Mouse (Mus musculus) liver, embryonic 16.5 days (tissue): ENCODE results near the gene Ank3. TPM values are rescaled to one million over a fixed set of nuclear protein-coding genes. Genes with fewer than 3 reads are reported as not detected.

Experiments
- ATAC-seq: fragments of 200-750 bp; cut with Nextera tagmentation; 2 replicates; pipeline ENCODE4 v1.8.0; 2017; ENCODE audit warnings: low read depth, mild to moderate bottlenecking, moderate number of reproducible peaks, moderate library complexity
- H3K27ac ChIP-seq: fragments of 300-500 bp; sonication (generic); 2 replicates; pipeline ENCODE4 v1.5.1; 2014; ENCODE audit warnings: mild to moderate bottlenecking, low read length
- H3K27me3 ChIP-seq: fragments of 300-500 bp; sonication (generic); 2 replicates; pipeline ENCODE4 v1.6.1; 2014; ENCODE audit warnings: low read depth, low read length, mixed read lengths; ENCODE audit not compliant: control insufficient read depth, insufficient read depth
- H3K36me3 ChIP-seq: fragments of 300-500 bp; sonication (generic); 2 replicates; pipeline ENCODE4 v1.6.1; 2014; ENCODE audit warnings: mild to moderate bottlenecking; ENCODE audit not compliant: control insufficient read depth, insufficient read depth
- H3K4me1 ChIP-seq: fragments of 300-500 bp; sonication (generic); 2 replicates; pipeline ENCODE4 v1.6.1; 2014; ENCODE audit warnings: low read depth, low read length, mixed read lengths; ENCODE audit not compliant: control insufficient read depth
- H3K4me2 ChIP-seq: fragments of 300-500 bp; sonication (generic); 2 replicates; pipeline ENCODE4 v1.6.1; 2014; ENCODE audit warnings: low read depth, low read length, mixed read lengths
- H3K4me3 ChIP-seq: fragments of 300-500 bp; sonication (generic); 2 replicates; pipeline ENCODE4 v1.5.1; 2014; ENCODE audit warnings: low read depth, mild to moderate bottlenecking, low read length
- H3K9ac ChIP-seq: fragments of 300-500 bp; sonication (generic); 2 replicates; pipeline ENCODE4 v1.6.1; 2014; ENCODE audit warnings: low read depth, low read length
- H3K9me3 ChIP-seq: fragments of 300-500 bp; sonication (generic); replicated peaks from 2 replicates; pipeline ENCODE4 v1.6.1; 2016; ENCODE audit warnings: low read length; ENCODE audit not compliant: control insufficient read depth
- WGBS: fragments of 180-500 bp; shearing (Covaris S2); extraction: QIAGEN DNeasy Blood & Tissue Kit; methylation state at CpG from one replicate; pipeline ENCODE4 v1.1.7; 2014; ENCODE audit not compliant: insufficient replicate concordance; 5-methylcytosine and 5-hydroxymethylcytosine counted together
- polyA plus RNA-seq: library from polyadenylated mRNA; unstranded; fragments of >200 nt; fragmentation: Nextera tagmentation; extraction: Ambion mirVana; gene quantifications from 2 replicates; pipeline ENCODE4 v1.2.1, GENCODE M21; 2015

Ank3 gene
- polyA plus RNA-seq, 1 experiment from 2014 or later = 14.0 TPM

DNA sequence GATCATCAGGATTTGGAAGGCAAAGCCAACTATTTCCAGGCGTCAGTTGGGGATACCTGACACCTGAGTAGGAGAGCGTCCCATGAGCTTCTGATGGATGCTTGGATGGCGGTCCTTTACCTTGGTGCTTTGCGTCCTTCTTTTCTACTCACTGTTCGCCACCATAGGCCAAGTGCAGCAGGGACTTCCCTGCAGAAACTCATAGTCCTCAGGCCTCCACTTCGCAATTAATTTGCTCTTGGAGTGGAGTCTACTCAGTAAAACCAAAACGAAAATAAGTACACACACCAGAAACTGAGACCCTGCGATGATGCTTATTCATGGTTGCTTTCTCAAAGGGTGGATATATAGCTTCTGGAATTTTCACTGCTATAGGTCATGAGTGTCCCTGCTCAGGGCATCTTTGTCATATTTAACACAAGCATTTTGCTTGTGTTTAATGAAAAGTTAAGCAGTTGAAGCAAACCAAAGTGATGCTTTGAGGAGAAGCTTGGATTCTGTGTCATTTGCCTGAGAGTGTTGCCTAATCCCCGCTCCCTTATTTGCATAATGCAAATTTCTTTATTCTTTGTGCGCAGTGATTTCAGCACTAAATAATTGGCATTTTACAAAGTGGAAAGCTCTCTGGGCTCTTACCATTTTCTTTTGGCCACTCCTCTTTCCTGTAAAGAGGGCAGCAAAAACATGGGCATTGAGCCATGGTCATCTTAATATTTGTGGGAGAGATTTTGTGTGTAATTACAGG, 145.5 kb downstream of the Ank3 start:
- ATAC-seq = no peak
- H3K27me3 ChIP-seq = no peaks in the 10 kb centered on the region
- H3K4me2 ChIP-seq = no peak overlapping the region
- H3K4me1 ChIP-seq = no peaks in the 10 kb centered on the region
- H3K9ac ChIP-seq = no peak overlapping the region
- WGBS = 72% methylated on average over 10 of the region's 10 CpGs
- H3K4me3 ChIP-seq = no peak overlapping the region
- no peaks in the 10 kb centered on the region for H3K9me3 ChIP-seq
- H3K36me3 ChIP-seq = no peaks in the 10 kb centered on the region
- no peak overlapping the region for H3K27ac ChIP-seq

DNA sequence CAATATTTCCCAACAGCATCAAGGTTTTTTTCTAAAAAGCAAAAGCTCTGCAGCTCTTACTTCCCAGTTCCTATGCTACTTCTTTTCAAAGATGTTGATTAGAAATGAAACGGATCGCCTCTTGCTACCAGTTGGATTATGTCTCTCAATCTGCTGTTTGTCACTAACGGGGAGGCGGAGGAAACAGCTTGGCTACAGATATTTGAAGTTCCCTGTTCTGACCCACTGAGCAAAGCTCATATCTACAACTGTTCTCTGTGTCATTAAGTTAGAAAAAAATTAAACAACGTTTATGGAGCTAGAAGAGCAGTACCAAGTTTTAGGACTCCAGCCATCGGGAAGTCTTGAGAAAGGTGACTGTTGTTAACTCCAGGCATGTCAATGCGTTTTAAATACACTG, 146.1 kb downstream of the Ank3 start:
- Histone ChIP-seq H3K27me3 (no peaks in the 10 kb centered on the region), H3K9me3 (no peaks in the 10 kb centered on the region), H3K27ac (no peak overlapping the region), H3K9ac (no peak overlapping the region), H3K36me3 (no peaks in the 10 kb centered on the region), H3K4me1 (no peaks in the 10 kb centered on the region), H3K4me2 (no peak overlapping the region), H3K4me3 (no peak overlapping the region)
- WGBS = 66% methylated on average over 7 of the region's 7 CpGs
- no peak for ATAC-seq

DNA sequence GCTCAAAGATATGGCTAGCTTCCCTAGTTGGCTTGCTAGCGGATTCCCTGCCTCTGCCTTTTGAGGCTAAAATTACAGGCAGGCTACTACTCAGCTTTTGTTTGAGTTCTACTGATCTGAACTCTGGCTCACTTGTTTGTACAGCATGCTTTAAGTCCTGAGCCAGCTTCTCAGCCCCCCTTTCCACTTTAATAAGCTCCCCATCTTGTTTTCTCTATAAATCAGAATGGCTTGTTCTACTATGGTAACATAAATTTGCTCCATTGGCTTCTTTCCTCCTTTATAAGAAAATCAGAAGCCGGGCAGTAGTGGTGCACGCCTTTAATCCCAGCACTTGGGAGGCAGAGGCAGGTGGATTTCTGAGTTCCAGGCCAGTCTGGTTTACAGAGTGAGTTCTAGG, 147.4 kb downstream of the Ank3 start:
- H3K9me3 ChIP-seq = no peaks in the 10 kb centered on the region
- 56% methylated on average over 3 of the region's 3 CpGs for WGBS
- no peak overlapping the region for H3K4me3 ChIP-seq
- H3K27me3 ChIP-seq = no peaks in the 10 kb centered on the region
- no peak overlapping the region for H3K4me2 ChIP-seq
- H3K27ac ChIP-seq = no peak overlapping the region
- ATAC-seq = no peak
- H3K9ac ChIP-seq = no peak overlapping the region
- no peaks in the 10 kb centered on the region for H3K36me3 ChIP-seq
- H3K4me1 ChIP-seq = no peaks in the 10 kb centered on the region

DNA sequence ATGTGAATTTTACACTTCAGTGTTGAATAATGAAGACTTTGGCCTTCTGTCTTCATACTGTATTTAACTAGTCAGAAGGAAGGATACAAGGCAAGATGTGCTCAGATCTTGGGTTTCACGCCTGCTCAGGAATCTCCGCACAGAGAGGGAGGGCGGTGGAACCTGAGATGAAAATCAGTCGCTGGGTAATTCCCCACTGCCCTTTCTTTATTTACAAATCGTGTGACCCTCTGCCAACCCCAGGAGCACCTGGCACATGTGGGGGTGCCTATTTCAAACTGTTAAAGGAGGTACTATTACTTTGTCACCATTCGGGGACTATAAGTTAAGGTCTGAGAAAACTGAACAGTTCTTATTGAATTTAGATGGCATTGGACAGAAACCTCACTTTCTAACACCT, 148.1 kb downstream of the Ank3 start:
- Histone ChIP-seq H3K36me3 (no peaks in the 10 kb centered on the region), H3K9ac (no peak overlapping the region), H3K4me1 (no peaks in the 10 kb centered on the region), H3K27me3 (no peaks in the 10 kb centered on the region), H3K4me3 (no peak overlapping the region), H3K4me2 (no peak overlapping the region), H3K9me3 (no peaks in the 10 kb centered on the region), H3K27ac (no peak overlapping the region)
- no peak for ATAC-seq
- 66% methylated on average over 6 of the region's 6 CpGs for WGBS

DNA sequence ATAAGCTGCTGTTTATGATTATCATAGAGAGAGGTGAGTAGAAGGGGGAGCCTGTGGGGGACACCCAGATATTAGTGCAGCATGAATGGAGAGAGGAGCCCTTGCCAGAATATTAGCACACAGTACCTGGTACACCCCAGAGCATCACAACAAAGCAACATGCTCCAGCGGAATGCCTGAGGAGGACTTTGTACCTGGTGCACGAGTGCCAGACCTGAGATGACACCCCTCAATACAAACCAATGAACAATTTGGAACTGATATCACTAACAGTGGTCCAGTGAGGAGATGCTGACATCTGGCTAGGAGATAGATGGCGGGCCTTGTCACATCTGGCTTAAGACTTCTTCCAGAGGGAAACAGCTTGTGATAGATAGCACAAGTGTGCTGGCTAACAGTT, 150.2 kb downstream of the Ank3 start:
- Histone ChIP-seq H3K9ac (no peak overlapping the region), H3K4me2 (no peak overlapping the region), H3K36me3 (no peaks in the 10 kb centered on the region), H3K9me3 (no peaks in the 10 kb centered on the region), H3K4me1 (no peaks in the 10 kb centered on the region), H3K4me3 (no peak overlapping the region), H3K27me3 (no peaks in the 10 kb centered on the region), H3K27ac (no peak overlapping the region)
- peak; percentile 41; the same call in 1 of the 2 replicates for ATAC-seq
- WGBS = 45% methylated on average over 3 of the region's 3 CpGs

DNA sequence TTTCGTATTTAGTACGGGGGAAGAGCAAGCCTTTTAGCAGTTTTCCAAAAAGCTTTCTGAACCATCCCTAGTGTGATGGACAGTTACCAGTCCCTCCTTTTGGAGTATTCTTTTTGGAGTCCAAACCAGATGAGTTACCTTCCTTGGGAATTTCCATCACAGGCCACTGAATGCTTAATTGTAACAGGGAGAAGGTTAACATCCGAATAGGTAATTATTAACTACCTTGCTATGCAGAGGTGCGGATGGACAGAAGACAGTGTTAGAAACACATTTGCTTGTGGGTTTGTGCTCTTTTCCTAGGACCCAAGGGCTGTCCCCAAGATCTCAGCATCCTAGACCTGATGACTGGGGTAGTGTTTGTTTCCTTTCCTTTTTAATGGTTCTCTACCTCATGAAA, 150.6 kb downstream of the Ank3 start:
- Histone ChIP-seq H3K36me3 (no peaks in the 10 kb centered on the region), H3K27ac (no peak overlapping the region), H3K9me3 (no peaks in the 10 kb centered on the region), H3K4me2 (no peak overlapping the region), H3K9ac (no peak overlapping the region), H3K4me3 (no peak overlapping the region), H3K27me3 (no peaks in the 10 kb centered on the region), H3K4me1 (no peaks in the 10 kb centered on the region)
- peak; percentile 37; the same call in 1 of the 2 replicates for ATAC-seq
- 60% methylated on average over 4 of the region's 4 CpGs for WGBS

DNA sequence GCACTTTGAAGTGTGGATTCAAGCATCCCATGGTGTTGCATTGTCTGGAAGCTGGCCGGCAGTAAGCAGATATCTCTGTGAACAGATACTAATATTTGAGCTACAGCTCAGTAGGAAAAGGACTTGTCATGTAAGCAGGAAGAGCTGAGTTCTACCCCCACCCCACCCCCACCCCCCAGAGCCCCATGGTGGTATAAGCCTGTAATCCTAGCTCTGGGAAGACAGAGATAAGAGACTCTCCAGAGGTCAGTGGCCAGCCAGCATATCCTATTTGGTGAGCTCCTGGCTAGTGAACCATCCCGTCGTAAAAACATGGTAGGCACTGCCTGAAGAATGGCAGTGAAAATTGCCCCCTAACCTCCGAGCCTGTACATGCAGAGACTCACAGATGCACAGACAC, 152.3 kb downstream of the Ank3 start:
- Histone ChIP-seq H3K9me3 (no peaks in the 10 kb centered on the region), H3K4me1 (no peaks in the 10 kb centered on the region), H3K9ac (no peak overlapping the region), H3K27ac (no peak overlapping the region), H3K27me3 (no peaks in the 10 kb centered on the region), H3K36me3 (no peaks in the 10 kb centered on the region), H3K4me2 (no peak overlapping the region), H3K4me3 (no peak overlapping the region)
- 37% methylated on average over 4 of the region's 4 CpGs for WGBS
- ATAC-seq = no peak

DNA sequence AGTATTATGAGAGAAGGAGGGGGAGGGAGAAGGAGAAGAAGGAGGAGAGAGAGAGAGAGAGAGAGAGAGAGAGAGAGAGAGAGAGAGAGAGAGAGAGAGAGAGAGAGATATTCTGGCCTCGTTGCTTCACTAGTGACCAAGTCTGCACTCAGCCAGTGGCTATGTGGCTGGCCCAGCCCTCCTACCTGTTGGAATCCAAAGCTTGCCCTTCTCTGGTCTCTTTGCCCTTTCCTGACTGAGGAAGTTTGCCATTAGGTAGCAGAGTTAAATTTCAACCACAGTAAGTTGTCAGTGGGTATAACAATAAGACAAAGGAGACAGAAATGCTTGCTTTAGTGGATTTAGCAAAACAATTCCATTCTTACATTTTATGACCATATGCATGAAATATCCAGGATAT, 154.5 kb downstream of the Ank3 start:
- Histone ChIP-seq H3K27me3 (no peaks in the 10 kb centered on the region), H3K9me3 (no peaks in the 10 kb centered on the region), H3K4me1 (no peaks in the 10 kb centered on the region), H3K27ac (no peak overlapping the region), H3K4me3 (no peak overlapping the region), H3K9ac (no peak overlapping the region), H3K36me3 (no peaks in the 10 kb centered on the region), H3K4me2 (no peak overlapping the region)
- ATAC-seq = no peak; the same call in 1 of the 2 replicates
- WGBS = 27% methylated on average over 1 of the region's 1 CpGs

DNA sequence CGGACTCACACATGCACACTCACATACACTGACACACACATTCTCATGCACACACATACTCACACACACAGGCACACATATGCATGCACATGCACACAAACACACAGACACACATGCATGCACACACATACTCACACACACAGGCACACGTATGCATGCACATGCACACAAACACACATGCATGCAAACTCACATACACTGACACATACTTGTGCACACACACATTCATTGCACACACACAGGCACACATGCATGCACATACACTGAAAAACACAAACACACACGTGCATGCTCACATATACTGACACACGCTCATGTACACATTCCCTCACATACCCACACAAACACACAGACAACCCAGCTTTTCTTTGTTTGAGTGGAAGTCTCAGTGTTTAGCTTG, 157.0 kb downstream of the Ank3 start:
- no peak overlapping the region for H3K4me2 ChIP-seq
- no peaks in the 10 kb centered on the region for H3K4me1 ChIP-seq
- 63% methylated on average over 4 of the region's 4 CpGs for WGBS
- H3K9me3 ChIP-seq = no peaks in the 10 kb centered on the region
- no peaks in the 10 kb centered on the region for H3K36me3 ChIP-seq
- no peak overlapping the region for H3K4me3 ChIP-seq
- no peaks in the 10 kb centered on the region for H3K27me3 ChIP-seq
- H3K27ac ChIP-seq = no peak overlapping the region
- H3K9ac ChIP-seq = no peak overlapping the region
- no peak for ATAC-seq
